Mouse (Mus musculus) G1E (cell line): Measurements from ENCODE around the gene Dach2.

ENCODE experiments used
- CTCF ChIP-seq: IDR thresholded peaks from 2 replicates; pipeline ENCODE4 v1.5.1; 2012; ENCODE audit warnings: low read depth, low read length, inconsistent platforms, mixed read lengths
- GATA1 ChIP-seq: IDR thresholded peaks from 2 replicates; pipeline ENCODE4 v1.6.1; 2012; ENCODE audit warnings: borderline replicate concordance, low read length, inconsistent platforms, mixed read lengths
- GATA2 ChIP-seq: IDR thresholded peaks from 2 replicates; pipeline ENCODE4 v1.6.1; 2012; ENCODE audit warnings: low read depth, low read length, inconsistent platforms, borderline replicate concordance
- POLR2AphosphoS5 ChIP-seq: IDR thresholded peaks from 2 replicates; pipeline ENCODE4 v1.6.1; 2012; ENCODE audit warnings: low read depth, low read length, inconsistent platforms; ENCODE audit not compliant: insufficient replicate concordance
- TAL1 ChIP-seq: conservative IDR thresholded peaks from 2 replicates; pipeline ENCODE4 v1.6.1; 2012; ENCODE audit warnings: low read depth, low read length, inconsistent platforms, mixed read lengths

DNA sequence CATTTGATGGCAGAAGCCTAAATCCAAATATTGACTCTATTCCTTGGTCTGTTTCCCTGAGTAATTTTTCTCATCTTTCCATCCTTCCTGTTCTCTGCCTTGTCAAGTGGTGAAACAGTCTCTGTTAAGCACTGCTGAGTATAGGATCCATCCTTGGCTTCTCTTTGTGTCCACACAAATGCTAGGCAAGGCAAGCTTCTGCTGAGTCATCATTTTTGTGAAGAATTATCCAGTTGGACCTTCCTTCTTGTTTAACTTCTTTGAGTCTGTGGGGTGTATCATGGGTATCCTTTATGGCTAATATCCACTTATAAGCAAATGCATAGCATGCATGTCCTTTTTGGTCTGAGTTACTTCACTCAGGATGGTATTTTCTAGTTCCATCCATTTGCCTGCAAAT is 449.8 kb downstream of the Dach2 start:
- TF ChIP-seq CTCF: no peak
- no peak for TF ChIP-seq GATA1
- TF ChIP-seq TAL1: no peak
- no peak for TF ChIP-seq POLR2AphosphoS5
- TF ChIP-seq GATA2: no peak
